Comparison of ENCODE assay signal across 15 mouse cellular contexts in the genomic region with DNA sequence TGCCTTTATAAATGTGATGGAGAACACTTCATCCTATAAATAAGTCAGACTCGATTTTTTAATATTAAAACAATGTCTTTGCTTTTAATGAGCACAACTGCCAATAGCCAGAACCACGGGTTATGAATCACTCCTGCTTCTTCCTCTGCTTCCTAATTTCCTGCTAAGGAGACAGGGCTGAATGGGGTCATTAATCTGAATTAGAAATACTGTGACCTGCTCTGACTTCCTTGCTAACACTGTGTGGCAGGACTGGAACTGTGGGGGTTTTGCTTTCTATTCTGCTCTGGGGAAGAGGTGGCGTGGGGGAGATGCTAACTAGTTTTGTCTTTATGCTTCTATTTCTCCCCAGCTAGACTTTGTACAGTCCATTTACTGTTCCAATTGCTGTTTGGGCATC. TPM values are rescaled to one million over a fixed set of nuclear protein-coding genes. Genes with fewer than 3 reads are reported as not detected.
"Had no signal": no experiment of that assay in that cellular context is flagged by ENCODE, and none has a peak within 500 bp of the region (broad histone marks: within the 10 kb centered on the region; RNA-seq: fewer than 3 reads in every experiment).

No protein-coding gene starts in this region.

- H3K36me3 ChIP-seq: limb, embryonic 10.5 days; liver, embryonic 15.5 days; midbrain, embryonic 13.5 days; neural tube, embryonic 12.5 days had no signal

- H3K27ac ChIP-seq: left cerebral cortex, adult 2 months; limb, embryonic 10.5 days; liver, embryonic 15.5 days; midbrain, embryonic 13.5 days; neural tube, embryonic 12.5 days; stomach, postnatal 0 days had no signal

- H3K4me1 ChIP-seq: liver, embryonic 15.5 days; midbrain, embryonic 13.5 days; neural tube, embryonic 12.5 days had no signal

- H3K4me3 ChIP-seq: left cerebral cortex, adult 2 months; limb, embryonic 10.5 days; liver, embryonic 15.5 days; midbrain, embryonic 13.5 days; myocyte; neural tube, embryonic 12.5 days had no signal

- H3K9me3 ChIP-seq: limb, embryonic 10.5 days; liver, embryonic 15.5 days; midbrain, embryonic 13.5 days; neural tube, embryonic 12.5 days had no signal

- ATAC-seq: inflammation-experienced regulatory T-cells, adult 6 months; intestine, postnatal 0 days; lung, postnatal 0 days; midbrain, embryonic 13.5 days had no signal

- H3K9ac ChIP-seq: liver, embryonic 15.5 days; midbrain, embryonic 13.5 days; neural tube, embryonic 12.5 days had no signal

- DNase-seq: lung, adult 2 months; lung, postnatal 36 days; right cerebral cortex, adult 18-20 months; thymus, postnatal 4 days had no signal

- H3K4me2 ChIP-seq: liver, embryonic 11.5 days; liver, embryonic 15.5 days; midbrain, embryonic 13.5 days; neural tube, embryonic 12.5 days had no signal

- H3K27me3 ChIP-seq: liver, embryonic 15.5 days; midbrain, embryonic 13.5 days; neural tube, embryonic 12.5 days had no signal

RNA-seq across cellular contexts. Expression of a gene that starts 52.6 kb away (rescaled TPM):
- polyA plus RNA-seq: inflammation-experienced regulatory T-cells, adult 6 months; myocyte had no signal
